Mouse (Mus musculus) adrenal gland, adult 18-20 months (tissue): ENCODE measurements at regions not wholly inside any gene's neighbourhood (a gene's known extent, or its start where the extent isn't known, plus 50 kb on each side); places are given as distances from the start of the nearest gene placed in this dataset.
"Not testable (repeated sequence)": the region's sequence is repeated elsewhere in the genome, so short reads cannot be mapped to it uniquely, and the experiment has no call there.

Source experiments
- DNase-seq, 2 experiments: peaks; one replicate each; pipeline ENCODE4 v3.0.0; 2021 to 2022; ENCODE audit warnings: low spot score in 2 of 2

DNA sequence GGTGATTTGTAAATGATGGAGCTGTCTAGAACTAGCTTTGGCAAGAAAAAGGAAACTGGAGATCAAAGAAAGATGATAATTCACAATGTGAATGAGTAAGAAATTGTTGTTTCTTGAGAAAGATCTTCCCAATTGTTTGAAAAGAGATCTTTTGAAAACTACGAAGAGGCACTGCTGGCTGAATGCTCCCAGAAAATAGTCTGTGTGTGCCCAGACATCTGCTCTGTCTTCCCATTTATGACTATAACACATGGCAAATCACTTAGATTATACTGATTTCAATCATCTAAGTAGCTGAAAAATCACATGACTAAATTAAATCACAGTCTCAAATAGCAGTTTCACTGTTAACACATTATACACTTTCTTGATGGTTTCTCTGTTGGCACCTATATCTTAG is 434.2 kb upstream of the Sema6d start:
- DNase-seq, result no peak

DNA sequence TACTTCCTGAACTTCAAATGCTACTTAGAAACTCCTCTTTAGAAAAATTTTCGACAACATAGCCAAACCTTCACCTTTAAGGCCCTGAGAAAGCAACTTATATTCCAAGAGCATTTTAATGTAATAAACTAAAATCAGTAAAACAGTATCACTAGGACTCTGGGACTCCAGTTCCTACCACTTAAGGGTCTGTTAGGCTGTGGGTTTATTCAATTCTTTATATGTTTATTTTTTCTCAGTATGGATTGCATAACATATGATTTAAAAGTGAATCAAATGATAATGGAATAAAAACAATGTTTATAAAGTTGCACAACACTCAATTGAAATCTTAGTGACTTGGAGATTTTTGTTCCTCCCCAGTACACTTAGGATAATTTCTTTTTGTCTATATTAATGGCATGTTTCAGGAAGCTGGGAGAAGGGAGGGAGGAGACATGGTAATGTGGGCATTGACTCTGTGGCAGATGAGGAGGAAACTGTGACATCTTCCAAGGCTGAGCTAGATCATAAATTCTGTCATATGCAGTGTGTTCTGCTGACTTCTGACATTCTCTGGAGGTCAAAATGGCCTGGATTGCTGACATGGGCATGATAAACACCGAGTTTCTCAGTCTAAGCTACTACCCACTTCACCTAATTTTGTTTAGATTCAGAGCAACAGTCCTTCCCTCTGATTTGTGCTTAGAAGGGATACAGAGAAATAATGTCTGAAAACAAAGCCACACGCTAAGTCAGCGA is 401.3 kb upstream of the Sema6d start:
- peak in 1 of 2 experiments; percentile 6 for DNase-seq

- no peak for DNase-seq
Observed at GRCm38 (mm10) chr2:123689801-123690200, 400.0 kb upstream of the Sema6d start.

GRCm38 (mm10) chr2:123739688-123740087 is 350.1 kb upstream of the Sema6d start:
- DNase-seq, result no peak

- DNase-seq, result no peak
Observed at GRCm38 (mm10) chr2:123740541-123740940, 349.2 kb upstream of the Sema6d start.

DNA sequence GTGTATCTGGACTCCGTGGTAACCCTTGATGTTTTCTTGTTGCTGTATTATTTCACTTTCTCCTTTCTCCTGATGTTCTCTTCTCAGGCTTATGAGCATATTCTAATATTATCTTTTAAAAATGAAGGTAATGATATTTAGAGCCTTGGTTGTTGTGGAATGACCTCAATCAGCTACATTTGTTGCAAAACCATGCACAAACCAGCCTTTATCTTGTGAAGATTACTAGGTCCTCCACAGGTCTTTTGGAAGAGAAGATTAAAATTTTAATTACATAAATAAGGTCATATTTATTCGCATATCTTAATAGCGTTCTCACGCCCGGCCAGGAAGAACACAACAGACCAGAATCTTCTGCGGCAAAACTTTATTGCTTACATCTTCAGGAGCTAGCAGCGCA is 335.5 kb upstream of the Sema6d start:
- DNase-seq, result no peak

DNA sequence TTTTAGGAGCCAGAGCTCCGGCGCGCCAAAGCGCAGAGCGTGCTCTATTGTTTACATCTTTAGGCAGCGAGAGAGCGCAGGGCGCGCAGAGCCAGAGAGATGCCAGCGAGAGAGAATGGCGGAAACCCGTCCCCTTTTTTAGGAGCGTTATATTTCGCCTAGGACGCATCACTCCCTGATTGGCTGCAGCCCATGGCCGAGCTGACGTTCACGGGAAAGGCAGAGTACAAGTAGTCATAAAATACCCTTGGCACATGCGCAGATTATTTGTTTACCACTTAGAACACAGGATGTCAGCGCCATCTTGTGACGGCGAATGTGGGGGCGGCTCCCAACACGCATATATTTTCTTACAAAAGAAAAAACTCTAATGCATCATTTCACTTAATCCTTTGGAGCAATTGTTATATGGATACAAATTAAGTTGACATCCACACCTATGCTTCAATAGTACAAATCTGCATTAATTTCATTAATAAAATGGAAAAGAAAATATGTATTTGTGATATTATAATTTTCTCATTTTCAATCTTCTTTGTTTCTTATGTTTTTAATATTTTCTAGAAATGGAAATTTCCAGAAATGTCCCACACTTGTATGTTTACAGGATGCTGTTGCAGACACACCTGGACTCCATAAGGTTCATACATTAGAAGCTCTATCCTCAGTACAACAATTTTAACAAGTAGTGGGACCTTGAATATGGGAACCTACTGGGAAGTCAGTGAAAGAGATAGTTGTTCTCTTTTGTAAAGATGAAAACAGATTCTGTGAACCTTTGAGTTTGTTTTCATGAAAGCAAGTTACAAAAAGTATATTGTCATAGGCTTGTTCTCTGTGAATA is 334.9 kb upstream of the Sema6d start:
- not testable (repeated sequence) for DNase-seq

- DNase-seq, result no peak
Observed at GRCm38 (mm10) chr2:123799226-123799786, 290.5 kb upstream of the Sema6d start.

GRCm38 (mm10) chr2:123805646-123806045 is 284.1 kb upstream of the Sema6d start:
- no peak for DNase-seq

- DNase-seq, result no peak
Observed at GRCm38 (mm10) chr2:123806370-123806769, 283.4 kb upstream of the Sema6d start.

DNA sequence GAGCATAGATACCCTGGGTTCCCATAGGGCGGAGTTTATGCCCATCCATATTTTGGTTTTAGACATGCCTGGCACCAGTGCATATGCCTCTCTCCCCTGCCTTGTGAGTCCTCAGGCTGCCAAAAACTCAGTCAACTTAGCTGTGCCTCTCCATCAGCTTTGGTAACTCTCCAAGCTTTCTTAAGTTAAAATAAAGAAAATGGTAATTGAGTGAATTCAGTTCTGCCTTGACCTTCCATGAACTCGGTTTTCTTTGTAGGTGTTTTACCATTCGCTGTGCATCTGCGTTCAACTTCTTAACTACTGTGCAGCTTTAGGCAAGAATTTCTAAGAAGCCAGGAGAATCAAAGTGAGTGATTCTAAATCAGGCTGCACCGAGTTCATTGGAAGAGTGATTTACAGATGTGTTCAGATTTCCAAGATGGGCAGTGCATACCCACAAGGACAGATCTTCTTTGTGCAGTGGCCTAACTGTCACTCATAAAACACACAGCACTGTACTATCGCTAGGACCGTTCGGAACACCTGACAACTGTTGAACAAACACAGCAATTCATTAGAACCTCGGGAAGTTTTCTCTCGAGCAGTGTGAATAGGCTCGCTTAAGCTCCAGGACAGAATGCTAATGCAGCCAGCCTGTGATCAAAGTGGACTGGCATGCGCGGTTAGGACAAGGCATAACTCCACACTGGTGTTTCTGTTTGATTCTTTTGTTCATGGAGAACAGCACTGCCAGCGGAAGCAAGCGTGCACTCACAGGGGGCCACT is 276.4 kb upstream of the Sema6d start:
- DNase-seq, result no peak

- no peak for DNase-seq
Observed at GRCm38 (mm10) chr2:123813950-123814337, 275.8 kb upstream of the Sema6d start.

- DNase-seq, result no peak
Observed at GRCm38 (mm10) chr2:123816627-123817026, 273.1 kb upstream of the Sema6d start.

- DNase-seq, result no peak
Observed at GRCm38 (mm10) chr2:123833540-123834136, 256.1 kb upstream of the Sema6d start.
